Mouse (Mus musculus) liver, embryonic 14.5 days (tissue): Measurements from ENCODE around the gene Fam19a4.

Experiments used
- CTCF ChIP-seq: IDR thresholded peaks from 2 replicates; pipeline ENCODE4 v1.5.1; 2016; ENCODE audit warnings: antibody characterized with exemption, low read depth, control low read depth
- EP300 ChIP-seq: IDR thresholded peaks from 2 replicates; pipeline ENCODE4 v1.6.1; 2016; ENCODE audit warnings: antibody characterized with exemption, low read depth

DNA sequence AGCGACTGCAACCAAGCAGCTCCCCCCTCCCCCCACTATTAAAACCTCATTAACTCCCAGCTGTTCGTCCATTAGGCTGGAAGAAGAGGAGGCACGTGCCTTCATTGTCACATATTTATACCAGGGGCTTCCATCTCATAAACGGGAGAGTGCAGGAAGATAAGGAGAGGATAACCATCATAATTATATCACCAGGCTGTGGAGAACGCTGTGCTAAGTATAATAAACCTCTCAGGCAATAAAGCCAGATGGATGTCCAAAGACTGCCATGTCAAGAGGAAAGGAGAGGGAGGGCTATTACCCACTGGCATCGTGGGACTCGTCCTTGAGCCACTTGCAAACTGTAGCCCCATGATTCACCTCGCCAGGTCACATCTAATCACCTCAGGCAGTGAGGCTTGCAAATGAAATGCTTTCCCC, 151.1 kb downstream of the Fam19a4 start:
- TF ChIP-seq CTCF, result no peak
- TF ChIP-seq EP300, result no peak
